Mouse (Mus musculus): ENCODE measurements around the gene Colgalt1. TPM values are rescaled to one million over a fixed set of nuclear protein-coding genes. Genes with fewer than 3 reads are reported as not detected.
A peak's percentile ranks its signal among the peaks of the same experiment; 100 is the strongest.

Gene Colgalt1
- total and polyA plus RNA-seq, 3 experiments, result 72.0 to 85.3 (median 73.7) TPM

DNA sequence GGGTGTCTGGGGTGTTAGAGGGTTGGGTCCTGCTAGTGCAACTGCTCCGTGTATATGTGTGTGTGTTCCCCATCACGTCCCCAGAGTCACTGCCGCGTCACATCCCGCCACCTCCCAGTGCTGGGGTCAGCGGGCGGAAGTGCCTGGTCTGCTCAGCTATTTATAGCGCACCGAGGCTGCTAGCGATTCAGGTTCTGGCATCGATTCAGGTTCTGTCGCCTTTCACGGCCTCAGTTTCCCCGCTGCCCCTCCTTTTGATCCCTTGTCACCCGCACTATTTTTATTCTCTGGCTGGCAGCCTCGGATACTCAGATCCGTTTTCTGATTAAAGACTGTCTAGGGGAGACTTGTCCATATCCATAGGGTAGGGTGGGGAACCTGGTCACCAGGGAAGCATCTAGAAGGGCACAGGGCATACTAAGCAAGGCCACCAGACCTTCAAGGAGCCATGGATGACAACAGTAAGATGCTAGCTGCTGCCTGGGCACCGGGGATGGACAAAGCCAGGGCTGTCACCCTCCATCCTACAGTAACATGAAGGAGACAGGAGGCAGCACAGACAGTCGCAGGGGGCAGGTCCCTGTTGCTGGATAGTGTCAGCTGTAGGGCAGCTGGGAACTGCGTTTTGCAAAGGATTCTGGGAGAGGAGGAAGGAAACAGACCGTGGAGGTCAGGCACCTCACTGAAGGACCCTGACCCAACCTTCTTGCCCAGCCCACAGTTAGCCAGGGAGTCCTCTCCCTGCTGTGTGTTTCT is 57.6 kb downstream of the Colgalt1 start:
- peaks cover 27 to 64% of the 10 kb centered on the region in 2 experiments for H3K4me1 ChIP-seq (ENCODE audit: control insufficient read depth in 1 of 2, insufficient read depth in 2 of 2)
- H3K4me2 ChIP-seq (ENCODE audit: insufficient read depth, low read depth, poor library complexity, severe bottlenecking), result peak overlapping the region; percentile 42
- in situ Hi-C loops (cut with MboI; ENCODE audit: low pct_ligation_motif_present, low pct_unique_long_range_greater_than_20kb, low sequenced_read_pairs), result no loop called here
- no peak for TF ChIP-seq RAD21 (IDR thresholded peaks at IDR 0.05; ENCODE audit: low read depth, low read length)
- TF ChIP-seq NRF1 (IDR thresholded peaks at IDR 0.05; ENCODE audit: low read depth, low read length), result no peak
- no peak for TF ChIP-seq E2F4 (IDR thresholded peaks at IDR 0.05; ENCODE audit: insufficient replicate concordance, low read depth, low read length)
- TF ChIP-seq MEF2A (IDR thresholded peaks at IDR 0.05; ENCODE audit: borderline replicate concordance, low read depth, low read length), result peak; percentile 95
- no peak for TF ChIP-seq PAX5 (IDR thresholded peaks at IDR 0.05; ENCODE audit: low read length)
- peak; percentile 35; the same call in 1 of the 2 replicates for TF ChIP-seq IRF4 (IDR thresholded peaks at IDR 0.05; ENCODE audit: low read depth, low read length)
- TF ChIP-seq MAFK (IDR thresholded peaks at IDR 0.05; ENCODE audit: insufficient replicate concordance, low read length), result 0 out of 2 replicates have a peak, but pooled peaks have one; percentile 11
- TF ChIP-seq BHLHE40 (IDR thresholded peaks at IDR 0.05; ENCODE audit: low read depth, low read length), result 0 out of 2 replicates have a peak, but pooled peaks have one; percentile 10
- TF ChIP-seq RCOR1 (conservative IDR thresholded peaks at IDR 0.05; ENCODE audit: low read depth, low read length), result no peak
- peak; percentile 82 for TF ChIP-seq ELF1 (IDR thresholded peaks at IDR 0.05; ENCODE audit: low read depth, low read length)
- TF ChIP-seq JUN (IDR thresholded peaks at IDR 0.05; ENCODE audit: insufficient read depth, low read depth, low read length), result no peak
- TF ChIP-seq TCF12 (IDR thresholded peaks at IDR 0.05; ENCODE audit: low read depth, low read length), result peak; percentile 65
- peak; percentile 45; the same call in 1 of the 2 replicates for TF ChIP-seq ETS1 (conservative IDR thresholded peaks at IDR 0.05; ENCODE audit: low read depth, low read length)
- peak; percentile 32 for TF ChIP-seq HCFC1 (IDR thresholded peaks at IDR 0.05; ENCODE audit: low read depth, low read length)
- TF ChIP-seq POLR2A (IDR thresholded peaks at IDR 0.05; ENCODE audit: low read depth, low read length), result peak; percentile 44; the same call in 1 of the 2 replicates
- TF ChIP-seq CHD2 (IDR thresholded peaks at IDR 0.05; ENCODE audit: low read length), result no peak
- peak; percentile 72; the same call in 1 of the 2 replicates for TF ChIP-seq TBP (conservative IDR thresholded peaks at IDR 0.05; ENCODE audit: low read depth, low read length)
- dilution Hi-C loops (cut with MboI; ENCODE audit: extremely low pct_ligation_motif_present, extremely low pct_unique_long_range_greater_than_20kb, low sequenced_read_pairs), result no loop called here
- peak overlapping the region; percentile 34 for H3K9ac ChIP-seq (ENCODE audit: insufficient read depth, low read depth)
- H3K36me3 ChIP-seq (replicated peaks in 1 of 2; ENCODE audit: control insufficient read depth in 1 of 2, insufficient read depth in 1 of 2, low read length in 1 of 2), result no peaks in the 10 kb centered on the region
- peak; percentile 66 for DNase-seq (ENCODE audit: extremely low read depth)
- peaks cover 39% of the 10 kb centered on the region for H3K27me3 ChIP-seq (replicated peaks)
- H3K27ac ChIP-seq (ENCODE audit: insufficient read depth, low read depth), result no peak overlapping the region
- peak overlapping the region; percentile 2 to 34 (median 14) for H3K4me3 ChIP-seq (replicated peaks in 1 of 3; ENCODE audit: low read depth in 2 of 3, low read length in 2 of 3, poor library complexity in 1 of 3)
- no peaks in the 10 kb centered on the region for H3K79me2 ChIP-seq (replicated peaks; ENCODE audit: control insufficient read depth, extremely low read depth, insufficient read depth, poor library complexity, severe bottlenecking)
- no peaks in the 10 kb centered on the region for H3K9me3 ChIP-seq (replicated peaks; ENCODE audit: low read length)

DNA sequence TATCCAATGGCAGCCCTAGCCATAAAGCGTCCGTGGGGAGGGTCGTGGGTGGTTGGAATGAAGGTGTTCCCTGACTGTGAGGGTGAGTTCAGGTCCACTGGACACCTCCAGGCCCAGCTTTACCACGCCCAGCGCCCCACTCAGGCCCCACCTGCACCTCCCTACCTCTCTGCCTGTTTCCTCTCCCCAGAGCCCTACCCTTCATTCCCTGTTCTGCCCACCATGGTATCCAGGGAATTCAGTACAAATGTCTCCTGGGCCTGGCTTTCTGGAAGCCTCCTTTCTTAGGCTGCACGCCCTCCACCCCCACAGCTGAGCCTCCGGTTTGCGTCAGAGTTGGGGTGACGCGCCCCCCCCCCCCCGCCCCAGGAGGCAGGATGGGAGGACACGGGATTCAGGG is 59.4 kb downstream of the Colgalt1 start:
- Histone ChIP-seq H3K9ac (ENCODE audit: insufficient read depth, low read depth) (no peak overlapping the region), H3K4me2 (ENCODE audit: insufficient read depth, low read depth, poor library complexity, severe bottlenecking) (peak overlapping the region; percentile 80; the same call in 1 of the 2 replicates), H3K79me2 (replicated peaks; ENCODE audit: control insufficient read depth, extremely low read depth, insufficient read depth, poor library complexity, severe bottlenecking) (no peaks in the 10 kb centered on the region), H3K4me1 (ENCODE audit: control insufficient read depth in 1 of 2, insufficient read depth in 2 of 2) (peaks cover 28 to 66% of the 10 kb centered on the region in 2 experiments), H3K36me3 (replicated peaks in 1 of 2; ENCODE audit: control insufficient read depth in 1 of 2, insufficient read depth in 1 of 2, low read length in 1 of 2) (no peaks in the 10 kb centered on the region), H3K27ac (ENCODE audit: insufficient read depth, low read depth) (no peak overlapping the region), H3K4me3 (replicated peaks in 1 of 3; ENCODE audit: low read depth in 2 of 3, low read length in 2 of 3, poor library complexity in 1 of 3) (no peak overlapping the region), H3K9me3 (replicated peaks; ENCODE audit: low read length) (no peaks in the 10 kb centered on the region), H3K27me3 (replicated peaks) (peaks cover 35% of the 10 kb centered on the region)
- DNase-seq (ENCODE audit: extremely low read depth), result no peak
- in situ Hi-C loops (cut with MboI; ENCODE audit: low pct_ligation_motif_present, low pct_unique_long_range_greater_than_20kb, low sequenced_read_pairs), result no loop called here
- dilution Hi-C loops (cut with MboI; ENCODE audit: extremely low pct_ligation_motif_present, extremely low pct_unique_long_range_greater_than_20kb, low sequenced_read_pairs), result no loop called here
- TF ChIP-seq NELFE (IDR thresholded peaks at IDR 0.05; ENCODE audit: low read depth, low read length) (no peak), E2F4 (IDR thresholded peaks at IDR 0.05; ENCODE audit: insufficient replicate concordance, low read depth, low read length) (no peak), USF2 (conservative IDR thresholded peaks at IDR 0.05; ENCODE audit: low read depth, low read length) (no peak), TCF12 (IDR thresholded peaks at IDR 0.05; ENCODE audit: low read depth, low read length) (no peak)

All from CH12.LX (cell line).